Mouse (Mus musculus) E14TG2a.4 (cell line): ENCODE data around the gene Sec23a.
A peak's percentile ranks its signal among the peaks of the same experiment; 100 is the strongest.
"Not testable (repeated sequence)": the region's sequence is repeated elsewhere in the genome, so short reads cannot be mapped to it uniquely, and the experiment has no call there.

ENCODE experiments used
- H3K27me3 ChIP-seq: 2 replicates; pipeline ENCODE4 v1.6.1; 2014; ENCODE audit warnings: low read length, control low read depth; ENCODE audit not compliant: insufficient read depth
- H3K36me3 ChIP-seq: 2 replicates; pipeline ENCODE4 v1.6.1; 2014; ENCODE audit warnings: low read length, control low read depth; ENCODE audit not compliant: insufficient read depth
- H3K4me1 ChIP-seq: replicated peaks from 2 replicates; pipeline ENCODE4 v1.6.1; 2014; ENCODE audit warnings: low read depth, low read length, control low read depth
- H3K4me3 ChIP-seq: replicated peaks from 2 replicates; pipeline ENCODE4 v1.5.1; 2014; ENCODE audit warnings: mild to moderate bottlenecking, low read length
- H3K9me3 ChIP-seq: 2 replicates; pipeline ENCODE4 v1.6.1; 2014; ENCODE audit warnings: low read length, control low read depth
- CTCF ChIP-seq: conservative IDR thresholded peaks from 2 replicates; pipeline ENCODE4 v1.5.1; 2014; ENCODE audit warnings: low read length
- NANOG ChIP-seq: IDR thresholded peaks from 2 replicates; pipeline ENCODE4 v1.6.1; 2014; ENCODE audit warnings: borderline replicate concordance, low read length, mixed read lengths
- POU5F1 ChIP-seq: IDR thresholded peaks from 2 replicates; pipeline ENCODE4 v1.6.1; 2014; ENCODE audit warnings: low read length, borderline replicate concordance

The Sec23a gene

GRCm38 (mm10) chr12:59012710-59013091 lies 884 bp upstream of the Sec23a start:
- Histone ChIP-seq H3K4me1 (peaks cover 25% of the 10 kb centered on the region), H3K27me3 (no peaks in the 10 kb centered on the region), H3K9me3 (no peaks in the 10 kb centered on the region), H3K4me3 (peak overlapping the region; percentile 92), H3K36me3 (peaks cover 43% of the 10 kb centered on the region)
- TF ChIP-seq CTCF (no peak), POU5F1 (no peak), NANOG (no peak)

GRCm38 (mm10) chr12:59011275-59011843 lies 458 bp downstream of the Sec23a start:
- no peak for TF ChIP-seq POU5F1
- TF ChIP-seq NANOG = no peak
- TF ChIP-seq CTCF = no peak
- Histone ChIP-seq H3K4me1 (peaks cover 25% of the 10 kb centered on the region), H3K4me3 (peak overlapping the region; percentile 95), H3K27me3 (no peaks in the 10 kb centered on the region), H3K36me3 (peaks cover 39% of the 10 kb centered on the region), H3K9me3 (no peaks in the 10 kb centered on the region)

- peaks cover 39% of the 10 kb centered on the region for H3K36me3 ChIP-seq
- no peaks in the 10 kb centered on the region for H3K27me3 ChIP-seq
- H3K4me1 ChIP-seq = peaks cover 25% of the 10 kb centered on the region
- TF ChIP-seq NANOG = no peak
- no peak overlapping the region for H3K4me3 ChIP-seq
- H3K9me3 ChIP-seq = no peaks in the 10 kb centered on the region
These were observed 1.3 kb downstream of the Sec23a start for GRCm38 (mm10) chr12:59010482-59010881.

GRCm38 (mm10) chr12:58985766-58986165 lies 26.1 kb downstream of the Sec23a start:
- H3K4me1 ChIP-seq = peaks cover 14% of the 10 kb centered on the region
- TF ChIP-seq CTCF (no peak), NANOG (no peak), POU5F1 (no peak)
- H3K27me3 ChIP-seq = no peaks in the 10 kb centered on the region
- no peak overlapping the region for H3K4me3 ChIP-seq
- H3K36me3 ChIP-seq = peaks cover 44% of the 10 kb centered on the region
- H3K9me3 ChIP-seq = no peaks in the 10 kb centered on the region

- not testable (repeated sequence) for H3K9me3 ChIP-seq, H3K27me3 ChIP-seq, H3K4me3 ChIP-seq
- peaks cover 20% of the 10 kb centered on the region for H3K4me1 ChIP-seq
- peaks cover 30% of the 10 kb centered on the region for H3K36me3 ChIP-seq
These were observed 30.6 kb downstream of the Sec23a start for GRCm38 (mm10) chr12:58981178-58981661.

- H3K36me3 ChIP-seq = peaks cover 25% of the 10 kb centered on the region
- H3K9me3 ChIP-seq = no peaks in the 10 kb centered on the region
- no peaks in the 10 kb centered on the region for H3K27me3 ChIP-seq
- TF ChIP-seq CTCF (peak; percentile 42), NANOG (no peak), POU5F1 (no peak)
- no peak overlapping the region for H3K4me3 ChIP-seq
- peaks cover 26% of the 10 kb centered on the region for H3K4me1 ChIP-seq
These were observed 34.9 kb downstream of the Sec23a start for GRCm38 (mm10) chr12:58976966-58977365.

GRCm38 (mm10) chr12:58964583-58964982 lies 47.2 kb downstream of the Sec23a start:
- Histone ChIP-seq H3K36me3 (peaks cover 38% of the 10 kb centered on the region), H3K4me3 (no peak overlapping the region), H3K27me3 (no peaks in the 10 kb centered on the region), H3K9me3 (no peaks in the 10 kb centered on the region), H3K4me1 (peaks cover 5% of the 10 kb centered on the region)
- TF ChIP-seq NANOG = no peak
- TF ChIP-seq POU5F1 = no peak
- peak; percentile 90 for TF ChIP-seq CTCF

- Histone ChIP-seq H3K9me3 (no peaks in the 10 kb centered on the region), H3K4me1 (peaks cover 5% of the 10 kb centered on the region), H3K4me3 (no peak overlapping the region), H3K27me3 (no peaks in the 10 kb centered on the region), H3K36me3 (peaks cover 30% of the 10 kb centered on the region)
- TF ChIP-seq NANOG (no peak), POU5F1 (no peak), CTCF (no peak)
These were observed 51.0 kb downstream of the Sec23a start for GRCm38 (mm10) chr12:58960844-58961243.

- peaks cover 7% of the 10 kb centered on the region; the same call in 1 of the 2 replicates for H3K36me3 ChIP-seq
- TF ChIP-seq CTCF (no peak), NANOG (no peak), POU5F1 (no peak)
- H3K4me1 ChIP-seq = no peaks in the 10 kb centered on the region
- H3K9me3 ChIP-seq = no peaks in the 10 kb centered on the region
- no peak overlapping the region for H3K4me3 ChIP-seq
- H3K27me3 ChIP-seq = no peaks in the 10 kb centered on the region
These were observed 55.2 kb downstream of the Sec23a start for GRCm38 (mm10) chr12:58956624-58957023.
